Mouse (Mus musculus): ENCODE results near the gene Rpa2.

DNA sequence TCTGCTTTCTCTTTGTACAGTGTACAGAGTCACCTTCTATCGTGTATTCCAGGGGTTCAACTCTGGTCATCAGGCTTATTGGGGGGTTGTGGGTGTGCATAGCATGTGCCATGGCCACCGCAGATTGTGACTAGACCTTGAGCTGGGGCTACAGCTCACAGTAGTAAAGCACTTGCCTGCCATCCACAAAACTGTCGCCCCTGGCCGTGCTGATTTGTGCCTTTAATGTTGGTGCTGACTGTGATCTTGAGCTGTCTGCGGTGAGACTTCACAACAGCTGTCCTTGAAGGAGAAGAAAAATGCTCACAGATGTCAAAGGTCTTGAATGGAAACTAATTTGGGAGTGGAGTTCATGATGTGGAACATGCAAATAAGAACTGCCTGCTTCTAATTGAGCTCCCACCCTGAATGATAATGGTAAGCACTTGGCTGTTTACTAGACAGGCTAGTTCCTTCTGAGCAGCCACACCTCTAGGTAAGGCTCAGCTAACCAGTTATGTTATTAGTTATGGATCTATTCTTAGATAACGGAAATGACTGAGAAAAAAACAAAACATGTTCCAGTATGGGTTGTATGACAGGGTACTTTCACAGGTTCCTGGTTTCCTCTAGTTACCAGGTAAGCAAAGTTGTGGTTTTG, 10.6 kb downstream of the Rpa2 start:
- TF ChIP-seq CTCF (IDR thresholded peaks at IDR 0.05; ENCODE audit: control insufficient read depth, insufficient read depth, low read length) = no peak
- no peak for TF ChIP-seq POLR2A (IDR thresholded peaks at IDR 0.05; ENCODE audit: borderline replicate concordance, control insufficient read depth, low read depth, low read length)
